Mouse (Mus musculus): ENCODE measurements around the gene Klf13.

- TF ChIP-seq POLR2A (IDR thresholded peaks at IDR 0.05; ENCODE audit: insufficient read depth, low read depth, low read length) (no peak), CTCF (IDR thresholded peaks at IDR 0.05) (peak; percentile 44)
These were observed 25.6 kb downstream of the Klf13 start for GRCm38 (mm10) chr7:63912924-63913723.
